Mouse (Mus musculus) lung, embryonic 14.5 days (tissue): ENCODE measurements at regions not wholly inside any gene's neighbourhood (a gene's known extent, or its start where the extent isn't known, plus 50 kb on each side); places are given as distances from the start of the nearest gene placed in this dataset.

ENCODE experiments used
- ATAC-seq: fragments of 200-750 bp; cut with Nextera tagmentation; 2 replicates; pipeline ENCODE4 v1.8.0; 2017; ENCODE audit warnings: mild to moderate bottlenecking, moderate TSS enrichment, moderate library complexity; ENCODE audit not compliant: insufficient read depth
- DNase-seq: peaks from one replicate; pipeline ENCODE4 v3.0.0-alpha.2; 2015
- H3K27ac ChIP-seq: fragments of 300-500 bp; sonication (generic); 2 replicates; pipeline ENCODE4 v1.5.1; 2014; ENCODE audit warnings: low read depth, mild to moderate bottlenecking, moderate library complexity
- H3K27me3 ChIP-seq: fragments of 300-500 bp; sonication (generic); 2 replicates; pipeline ENCODE4 v1.6.1; 2014; ENCODE audit warnings: low read length, control low read depth; ENCODE audit not compliant: insufficient read depth
- H3K36me3 ChIP-seq: fragments of 300-500 bp; sonication (generic); 2 replicates; pipeline ENCODE4 v1.6.1; 2014; ENCODE audit warnings: control low read depth; ENCODE audit not compliant: insufficient read depth
- H3K4me1 ChIP-seq: fragments of 300-500 bp; sonication (generic); 2 replicates; pipeline ENCODE4 v1.6.1; 2014; ENCODE audit warnings: antibody characterized with exemption, control low read depth; ENCODE audit not compliant: insufficient read depth
- H3K4me2 ChIP-seq: fragments of 300-500 bp; sonication (generic); 2 replicates; pipeline ENCODE4 v1.6.1; 2014; ENCODE audit warnings: mild to moderate bottlenecking
- H3K4me3 ChIP-seq: fragments of 300-500 bp; sonication (generic); 2 replicates; pipeline ENCODE4 v1.5.1; 2014; ENCODE audit warnings: low read depth, low read length
- H3K9ac ChIP-seq: fragments of 300-500 bp; sonication (generic); 2 replicates; pipeline ENCODE4 v1.6.1; 2014
- H3K9me3 ChIP-seq: fragments of 300-500 bp; sonication (generic); 2 replicates; pipeline ENCODE4 v1.6.1; 2016; ENCODE audit warnings: low read depth, low read length, control low read depth
- CTCF ChIP-seq: IDR thresholded peaks from 2 replicates; pipeline ENCODE4 v1.5.1; 2016; ENCODE audit warnings: antibody characterized with exemption, low read depth
- WGBS: fragments of 180-500 bp; shearing (Covaris S2); extraction: QIAGEN DNeasy Blood & Tissue Kit; methylation state at CpG from one replicate; pipeline ENCODE4 v1.1.7; 2014; 5-methylcytosine and 5-hydroxymethylcytosine counted together

DNA sequence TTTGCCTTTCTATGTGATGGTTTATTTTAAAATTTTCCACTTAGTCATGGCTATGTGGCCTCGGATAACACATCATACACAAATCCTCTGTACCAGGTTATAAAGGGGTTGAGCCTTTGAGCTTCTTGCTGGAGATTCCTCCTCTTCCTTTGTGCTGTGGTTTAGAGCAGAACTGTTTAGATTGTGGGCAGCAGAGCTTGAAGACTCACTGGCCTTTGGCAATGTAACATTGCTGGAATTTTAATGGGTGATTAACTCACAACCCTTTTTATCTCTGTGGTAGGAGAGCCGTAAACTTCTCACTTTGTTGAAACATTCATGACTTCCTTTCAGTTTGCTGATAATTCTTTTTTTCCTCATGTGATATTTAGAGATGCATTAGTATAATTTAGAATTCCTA is 413.0 kb downstream of the Lmo7 start:
- no peak overlapping the region for H3K27ac ChIP-seq
- no peak overlapping the region for H3K4me2 ChIP-seq
- WGBS: 40% methylated on average over 2 of the region's 2 CpGs
- no peak for TF ChIP-seq CTCF
- H3K4me1 ChIP-seq: no peaks in the 10 kb centered on the region
- no peaks in the 10 kb centered on the region for H3K27me3 ChIP-seq
- H3K9ac ChIP-seq: no peak overlapping the region
- H3K9me3 ChIP-seq: no peaks in the 10 kb centered on the region
- no peak for ATAC-seq
- no peak overlapping the region for H3K4me3 ChIP-seq
- H3K36me3 ChIP-seq: no peaks in the 10 kb centered on the region
- peak; percentile 3 for DNase-seq

DNA sequence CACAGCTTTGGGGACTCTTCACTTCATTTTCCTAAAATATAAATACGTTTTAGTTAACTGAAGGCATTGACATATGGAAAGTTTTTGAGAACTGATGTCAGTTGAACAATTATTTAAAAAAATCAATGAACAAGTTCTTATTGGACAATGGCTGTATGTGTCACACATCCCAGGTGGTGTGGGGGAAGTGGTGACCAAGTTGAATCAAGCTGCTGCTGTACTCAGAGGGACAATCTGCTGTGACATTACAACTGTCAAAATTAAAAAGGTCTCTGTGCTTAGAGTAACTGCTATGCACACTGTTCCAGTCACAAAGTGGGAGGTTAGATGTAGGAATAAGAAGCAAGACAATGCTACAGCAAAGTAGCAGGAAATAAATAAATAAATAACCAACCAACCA is 409.2 kb downstream of the Lmo7 start:
- Histone ChIP-seq H3K9ac (no peak overlapping the region), H3K36me3 (no peaks in the 10 kb centered on the region), H3K27ac (no peak overlapping the region), H3K9me3 (no peaks in the 10 kb centered on the region), H3K4me3 (no peak overlapping the region), H3K27me3 (no peaks in the 10 kb centered on the region), H3K4me1 (no peaks in the 10 kb centered on the region), H3K4me2 (no peak overlapping the region)
- DNase-seq (no peak), ATAC-seq (no peak)
- TF ChIP-seq CTCF: no peak
- WGBS: 82% methylated on average over 1 of the region's 1 CpGs

DNA sequence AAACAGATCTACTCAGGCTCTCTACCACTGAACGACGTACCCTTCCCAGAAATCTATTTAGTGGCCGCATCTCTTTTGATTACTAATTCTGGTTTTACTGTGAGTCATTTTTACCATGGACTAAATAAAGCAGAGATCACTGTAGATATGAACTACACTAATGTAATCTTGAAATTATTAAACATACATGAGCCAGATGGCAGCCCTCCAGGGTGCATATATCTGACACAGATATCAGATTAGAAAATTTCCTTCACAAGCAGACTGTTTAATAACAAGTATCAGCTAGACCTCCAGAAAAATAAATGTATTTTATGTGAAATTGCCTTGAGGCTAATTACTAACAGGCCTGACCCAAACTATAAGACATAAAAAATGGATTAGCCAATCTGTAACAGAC is 388.4 kb downstream of the Lmo7 start:
- no peak for TF ChIP-seq CTCF
- Histone ChIP-seq H3K4me1 (no peaks in the 10 kb centered on the region), H3K4me2 (no peak overlapping the region), H3K27ac (no peak overlapping the region), H3K36me3 (no peaks in the 10 kb centered on the region), H3K27me3 (no peaks in the 10 kb centered on the region), H3K4me3 (no peak overlapping the region), H3K9me3 (no peaks in the 10 kb centered on the region), H3K9ac (no peak overlapping the region)
- no peak for ATAC-seq
- WGBS: 70% methylated on average over 3 of the region's 3 CpGs
- DNase-seq: peak; percentile 5

DNA sequence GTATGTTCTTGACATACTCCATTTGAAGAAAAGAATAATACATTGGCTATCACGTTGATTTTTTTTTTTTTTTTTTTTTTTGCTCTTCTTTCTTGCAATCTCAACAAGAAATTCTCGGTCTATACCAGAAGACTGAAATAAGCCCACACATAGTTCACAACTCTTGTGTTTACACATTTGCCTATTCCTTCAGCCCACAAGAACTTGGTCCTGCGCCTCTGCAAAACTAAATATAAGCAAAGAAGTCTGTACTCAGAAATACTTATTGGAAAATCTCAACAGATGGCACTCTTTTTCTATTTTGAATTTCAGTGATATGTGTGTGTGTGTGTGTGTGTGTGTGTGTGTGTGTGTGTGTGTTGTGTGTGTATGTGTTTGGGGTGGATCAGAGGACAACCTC is 376.4 kb downstream of the Lmo7 start:
- DNase-seq: no peak
- ATAC-seq: no peak
- Histone ChIP-seq H3K4me2 (no peak overlapping the region), H3K36me3 (no peaks in the 10 kb centered on the region), H3K4me3 (no peak overlapping the region), H3K9me3 (no peaks in the 10 kb centered on the region), H3K27me3 (no peaks in the 10 kb centered on the region), H3K9ac (no peak overlapping the region), H3K4me1 (no peaks in the 10 kb centered on the region), H3K27ac (no peak overlapping the region)
- no peak for TF ChIP-seq CTCF
- WGBS: 74% methylated on average over 3 of the region's 3 CpGs

DNA sequence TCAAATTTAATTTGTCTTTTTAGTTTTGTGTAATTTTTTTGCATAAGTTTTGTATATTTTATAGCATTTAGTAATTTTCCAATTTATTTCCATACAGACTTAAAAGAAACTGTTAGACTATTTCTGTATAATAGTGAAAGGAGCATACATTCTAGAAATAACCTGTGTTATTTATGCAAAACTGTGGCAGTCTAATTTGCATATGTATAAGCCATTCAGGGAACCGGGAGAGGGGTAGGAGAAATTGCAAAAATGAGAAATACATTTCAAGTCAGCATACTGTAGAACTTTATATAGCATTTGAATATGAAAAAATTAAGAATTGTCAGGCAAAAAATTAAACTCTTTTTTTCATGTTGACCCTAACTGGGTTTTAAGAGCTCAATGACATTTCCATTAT is 364.3 kb downstream of the Lmo7 start:
- DNase-seq (no peak), ATAC-seq (no peak)
- WGBS: 75% methylated on average over 1 of the region's 1 CpGs
- Histone ChIP-seq H3K4me3 (no peak overlapping the region), H3K9me3 (no peaks in the 10 kb centered on the region), H3K4me2 (no peak overlapping the region), H3K27me3 (no peaks in the 10 kb centered on the region), H3K4me1 (no peaks in the 10 kb centered on the region), H3K9ac (no peak overlapping the region), H3K36me3 (no peaks in the 10 kb centered on the region), H3K27ac (no peak overlapping the region)
- TF ChIP-seq CTCF: no peak

DNA sequence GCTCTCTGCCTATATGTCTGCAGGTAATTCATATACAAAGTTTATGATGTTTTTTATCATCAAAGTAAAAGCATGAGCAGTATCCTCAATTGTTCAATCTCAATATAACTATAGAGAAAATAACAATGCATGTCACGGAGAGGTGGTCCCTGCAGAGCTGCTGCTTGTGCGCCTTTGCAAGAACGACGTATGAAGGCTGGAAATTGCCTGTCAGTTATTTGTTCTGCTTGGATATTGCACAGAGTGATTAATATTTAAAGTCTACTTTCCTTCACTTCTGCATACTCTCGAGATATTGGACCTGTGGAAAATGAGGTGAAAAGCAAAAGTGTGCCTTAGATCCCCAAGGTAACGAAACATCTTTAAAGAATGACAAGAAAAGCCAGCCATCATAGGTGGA is 362.8 kb downstream of the Lmo7 start:
- no peak for TF ChIP-seq CTCF
- WGBS: 75% methylated on average over 6 of the region's 6 CpGs
- H3K9me3 ChIP-seq: no peaks in the 10 kb centered on the region
- no peaks in the 10 kb centered on the region for H3K27me3 ChIP-seq
- H3K36me3 ChIP-seq: no peaks in the 10 kb centered on the region
- no peak overlapping the region for H3K4me2 ChIP-seq
- H3K4me1 ChIP-seq: no peaks in the 10 kb centered on the region
- no peak overlapping the region for H3K9ac ChIP-seq
- no peak for DNase-seq
- no peak overlapping the region for H3K27ac ChIP-seq
- ATAC-seq: no peak
- H3K4me3 ChIP-seq: no peak overlapping the region

DNA sequence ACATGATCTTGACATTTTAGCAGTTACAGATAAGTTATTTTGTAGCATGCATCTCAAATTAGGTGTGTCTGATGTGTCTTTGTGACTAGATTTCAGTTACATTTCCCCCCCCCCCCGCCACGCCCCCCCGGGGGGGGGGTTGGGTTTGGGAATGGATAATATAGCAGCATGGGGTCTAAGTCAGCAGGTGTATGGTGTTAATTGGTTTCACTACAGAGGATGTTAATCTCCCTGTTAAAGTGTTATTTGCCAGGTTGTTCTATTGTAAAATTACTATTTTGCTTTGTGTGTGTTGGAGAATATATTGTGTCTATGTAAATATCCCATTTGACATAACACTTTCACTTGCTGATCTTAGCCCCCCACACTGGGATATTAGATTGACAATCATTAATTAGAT is 319.2 kb downstream of the Lmo7 start:
- no peak for TF ChIP-seq CTCF
- ATAC-seq: no peak
- WGBS: 12% methylated on average over 3 of the region's 3 CpGs

DNA sequence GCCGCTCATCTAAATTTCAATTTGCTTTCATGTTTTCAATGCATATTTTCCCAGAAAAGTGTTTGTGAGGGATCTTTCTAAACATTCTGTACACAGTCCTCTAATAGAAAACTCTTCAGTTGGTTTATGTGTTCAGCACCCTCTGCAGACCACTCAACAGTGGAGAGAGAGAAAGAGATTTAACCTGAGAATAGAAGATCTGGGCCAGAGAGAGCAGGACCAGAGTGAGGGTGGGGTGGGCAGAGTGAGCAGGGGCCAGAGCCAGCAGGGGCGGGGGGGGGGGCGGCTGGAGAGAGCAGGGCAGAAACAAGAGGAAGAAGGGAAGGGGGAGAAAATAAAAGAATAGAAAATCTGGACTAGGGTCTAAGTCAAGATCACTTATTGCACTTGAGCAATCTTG is 318.7 kb downstream of the Lmo7 start:
- Histone ChIP-seq H3K4me1 (no peaks in the 10 kb centered on the region), H3K27ac (no peak overlapping the region), H3K9ac (no peak overlapping the region), H3K36me3 (no peaks in the 10 kb centered on the region), H3K27me3 (no peaks in the 10 kb centered on the region), H3K9me3 (no peaks in the 10 kb centered on the region), H3K4me3 (no peak overlapping the region), H3K4me2 (no peak overlapping the region)
- no peak for TF ChIP-seq CTCF
- DNase-seq (no peak), ATAC-seq (no peak)
- 63% methylated on average over 2 of the region's 3 CpGs for WGBS

More for the DNA sequence above, 319.2 kb downstream of the Lmo7 start:
- H3K36me3 ChIP-seq: no peaks in the 10 kb centered on the region
- H3K4me1 ChIP-seq: no peaks in the 10 kb centered on the region
- no peak for DNase-seq
- no peaks in the 10 kb centered on the region for H3K27me3 ChIP-seq
- H3K9me3 ChIP-seq: no peaks in the 10 kb centered on the region
- H3K4me3 ChIP-seq: no peak overlapping the region
- no peak overlapping the region for H3K9ac ChIP-seq
- H3K4me2 ChIP-seq: no peak overlapping the region
- no peak overlapping the region for H3K27ac ChIP-seq
